Mouse (Mus musculus) frontal cortex, adult 2 months (tissue): ENCODE measurements around the gene Gm20388. TPM values are rescaled to one million over a fixed set of nuclear protein-coding genes. Genes with fewer than 3 reads are reported as not detected.

Experiments used
- DNase-seq, 2 experiments: peaks; one replicate each; pipeline ENCODE4 v3.0.0; 2022; ENCODE audit warnings: low spot score in 1 of 2; ENCODE audit errors: extremely low spot score in 1 of 2
- polyA plus RNA-seq: library from polyadenylated mRNA; depleted of rRNA; stranded (reverse); fragments of >200 nt; gene quantifications from 2 replicates; pipeline ENCODE4 v1.2.3, GENCODE M21; 2012

Gene Gm20388
- polyA plus RNA-seq, 1 experiment, result 22.2 TPM

GRCm38 (mm10) chr8:121551065-121551985 is 1640.7 kb downstream of the Gm20388 start:
- DNase-seq, result no peak

GRCm38 (mm10) chr8:121552506-121552905 is 1641.9 kb downstream of the Gm20388 start:
- no peak for DNase-seq

- no peak for DNase-seq
Observed at GRCm38 (mm10) chr8:121553831-121554475, 1643.3 kb downstream of the Gm20388 start.

GRCm38 (mm10) chr8:121557746-121558145 is 1647.1 kb downstream of the Gm20388 start:
- no peak for DNase-seq

- no peak for DNase-seq
Observed at GRCm38 (mm10) chr8:121558538-121558937, 1647.9 kb downstream of the Gm20388 start.

GRCm38 (mm10) chr8:121559801-121560200 is 1649.2 kb downstream of the Gm20388 start:
- DNase-seq, result no peak

GRCm38 (mm10) chr8:121560432-121561100 is 1649.9 kb downstream of the Gm20388 start:
- no peak for DNase-seq

GRCm38 (mm10) chr8:121561636-121562345 is 1651.2 kb downstream of the Gm20388 start:
- DNase-seq, result no peak

- no peak for DNase-seq
Observed at GRCm38 (mm10) chr8:121562941-121563351, 1652.3 kb downstream of the Gm20388 start.

- DNase-seq, result no peak
Observed at GRCm38 (mm10) chr8:121563701-121564100, 1653.1 kb downstream of the Gm20388 start.

- DNase-seq, result no peak
Observed at GRCm38 (mm10) chr8:121568321-121568720, 1657.7 kb downstream of the Gm20388 start.

- no peak for DNase-seq
Observed at GRCm38 (mm10) chr8:121570335-121570734, 1659.7 kb downstream of the Gm20388 start.

- DNase-seq, result no peak
Observed at GRCm38 (mm10) chr8:121570801-121571200, 1660.2 kb downstream of the Gm20388 start.

GRCm38 (mm10) chr8:121572121-121572520 is 1661.5 kb downstream of the Gm20388 start:
- no peak for DNase-seq

- DNase-seq, result no peak
Observed at GRCm38 (mm10) chr8:121573275-121573674, 1662.6 kb downstream of the Gm20388 start.

GRCm38 (mm10) chr8:121575661-121576060 is 1665.0 kb downstream of the Gm20388 start:
- no peak for DNase-seq

- no peak for DNase-seq
Observed at GRCm38 (mm10) chr8:121577751-121578675, 1667.4 kb downstream of the Gm20388 start.

GRCm38 (mm10) chr8:121578676-121579451 is 1668.2 kb downstream of the Gm20388 start, which contains the start of gene Fbxo31:
TSS of gene Fbxo31 (minus strand) at chr8:121578806.
- DNase-seq, result peak; percentile 93 to 98

GRCm38 (mm10) chr8:121580465-121580864 is 1669.8 kb downstream of the Gm20388 start:
- no peak for DNase-seq
